Mouse (Mus musculus) embryonic facial prominence, embryonic 13.5 days (tissue): ENCODE measurements around the gene Asb15. TPM values are rescaled to one million over a fixed set of nuclear protein-coding genes. Genes with fewer than 3 reads are reported as not detected.

Experiments
- ATAC-seq: fragments of 200-750 bp; cut with Nextera tagmentation; 2 replicates; pipeline ENCODE4 v1.8.0; 2017; ENCODE audit warnings: low read depth; ENCODE audit not compliant: insufficient number of reproducible peaks, insufficient read depth, low FRiP score, low TSS enrichment
- H3K27ac ChIP-seq: fragments of 300-500 bp; sonication (generic); 2 replicates; pipeline ENCODE4 v1.5.1; 2015; ENCODE audit warnings: moderate library complexity, mild to moderate bottlenecking, inconsistent platforms
- H3K27me3 ChIP-seq: fragments of 300-500 bp; sonication (generic); 2 replicates; pipeline ENCODE4 v1.6.1; 2015; ENCODE audit warnings: mild to moderate bottlenecking, inconsistent platforms
- H3K36me3 ChIP-seq: fragments of 300-500 bp; sonication (generic); 2 replicates; pipeline ENCODE4 v1.6.1; 2015; ENCODE audit warnings: mild to moderate bottlenecking, inconsistent platforms
- H3K4me1 ChIP-seq: fragments of 300-500 bp; sonication (generic); 2 replicates; pipeline ENCODE4 v1.6.1; 2015; ENCODE audit warnings: inconsistent platforms
- H3K4me2 ChIP-seq: fragments of 300-500 bp; sonication (generic); 2 replicates; pipeline ENCODE4 v1.6.1; 2015; ENCODE audit warnings: moderate library complexity, mild to moderate bottlenecking, inconsistent platforms
- H3K4me3 ChIP-seq: fragments of 300-500 bp; sonication (generic); 2 replicates; pipeline ENCODE4 v1.5.1; 2015; ENCODE audit warnings: mild to moderate bottlenecking, inconsistent platforms
- H3K9ac ChIP-seq: fragments of 300-500 bp; sonication (generic); 2 replicates; pipeline ENCODE4 v1.6.1; 2015; ENCODE audit warnings: mild to moderate bottlenecking, inconsistent platforms
- H3K9me3 ChIP-seq: fragments of 300-500 bp; sonication (generic); 2 replicates; pipeline ENCODE4 v1.6.1; 2016; ENCODE audit warnings: inconsistent platforms
- WGBS: fragments of 180-500 bp; shearing (Covaris S2); methylation state at CpG from one replicate; pipeline ENCODE4 v1.1.7; 2015; ENCODE audit warnings: mixed read lengths; 5-methylcytosine and 5-hydroxymethylcytosine counted together
- polyA plus RNA-seq: library from polyadenylated mRNA; unstranded; fragments of >200 nt; fragmentation: Nextera tagmentation; extraction: Ambion mirVana; gene quantifications from 2 replicates; pipeline ENCODE4 v1.2.1, GENCODE M21; 2015

Gene Asb15
- polyA plus RNA-seq = not detected in 2 replicates

- Histone ChIP-seq H3K27me3 (no peaks in the 10 kb centered on the region), H3K27ac (peak within 1 kb of the TSS; percentile 9; the same call in 1 of the 2 replicates), H3K4me2 (peak within 1 kb of the TSS; percentile 82), H3K4me3 (peak within 1 kb of the TSS; percentile 77), H3K36me3 (peaks cover 6% of the 10 kb centered on the region; the same call in 1 of the 2 replicates), H3K4me1 (peaks cover 23% of the 10 kb centered on the region), H3K9me3 (no peaks in the 10 kb centered on the region), H3K9ac (peak within 1 kb of the TSS; percentile 82)
- 51% methylated on average over 2 of the region's 2 CpGs for WGBS
- ATAC-seq = 0 out of 2 replicates have a peak, but pooled peaks have one; percentile 2
Observed at GRCm38 (mm10) chr6:24528064-24528243, at the start of gene Asb15. Gene Asb15 (plus strand): TSS chr6:24528144.

DNA sequence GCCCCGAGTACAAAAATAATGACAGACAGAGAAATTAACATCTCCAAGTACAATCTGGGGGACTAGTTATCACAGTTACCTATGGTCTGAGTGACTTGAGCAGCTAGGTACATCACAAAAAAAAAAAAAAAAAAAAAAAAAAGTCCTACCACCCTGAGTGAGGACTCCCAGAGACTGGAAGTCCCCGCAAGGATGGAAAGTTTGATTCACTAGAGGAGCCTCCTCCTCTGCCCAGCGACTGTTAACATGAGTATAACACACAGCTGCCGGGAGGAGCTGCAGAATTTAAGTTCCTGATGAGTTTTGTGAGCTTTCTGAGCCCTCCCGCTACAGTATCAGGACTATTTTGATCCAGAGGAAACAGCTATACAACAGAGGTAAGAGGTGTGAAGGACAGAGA lies 41.4 kb upstream of the Asb15 start:
- H3K4me1 ChIP-seq = no peaks in the 10 kb centered on the region
- H3K9me3 ChIP-seq = no peaks in the 10 kb centered on the region
- H3K9ac ChIP-seq = no peak overlapping the region
- H3K36me3 ChIP-seq = no peaks in the 10 kb centered on the region
- no peak for ATAC-seq
- no peak overlapping the region for H3K27ac ChIP-seq
- no peak overlapping the region for H3K4me3 ChIP-seq
- 81% methylated on average over 5 of the region's 5 CpGs for WGBS
- no peaks in the 10 kb centered on the region for H3K27me3 ChIP-seq
- no peak overlapping the region for H3K4me2 ChIP-seq

GRCm38 (mm10) chr6:24490341-24490740 lies 37.6 kb upstream of the Asb15 start:
- WGBS = 7% methylated on average over 1 of the region's 1 CpGs
- ATAC-seq = no peak
- Histone ChIP-seq H3K4me3 (no peak overlapping the region), H3K4me1 (no peaks in the 10 kb centered on the region), H3K27ac (no peak overlapping the region), H3K27me3 (no peaks in the 10 kb centered on the region), H3K9me3 (no peaks in the 10 kb centered on the region), H3K9ac (no peak overlapping the region), H3K4me2 (no peak overlapping the region), H3K36me3 (no peaks in the 10 kb centered on the region)

DNA sequence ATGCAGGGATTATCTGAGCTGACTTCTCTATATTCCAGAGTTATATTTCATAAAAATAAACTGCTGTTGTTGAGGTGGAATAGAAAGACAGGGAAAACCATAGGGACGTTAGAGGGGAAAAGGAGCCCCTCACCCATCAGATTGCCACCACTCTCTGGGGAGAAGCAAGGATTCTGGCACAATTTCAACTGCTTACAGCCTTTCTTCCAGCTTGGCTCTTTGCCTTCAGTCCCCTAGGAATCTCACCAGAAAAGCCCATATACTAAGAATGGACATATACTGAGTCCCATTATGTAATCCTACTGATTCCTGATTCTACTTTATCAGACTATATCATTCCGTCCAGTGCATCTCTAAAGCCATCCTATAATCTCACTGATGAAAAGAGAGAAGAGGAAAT lies 23.8 kb upstream of the Asb15 start:
- 86% methylated on average over 2 of the region's 2 CpGs for WGBS
- Histone ChIP-seq H3K9me3 (no peaks in the 10 kb centered on the region), H3K27ac (no peak overlapping the region), H3K27me3 (no peaks in the 10 kb centered on the region), H3K9ac (no peak overlapping the region), H3K4me1 (no peaks in the 10 kb centered on the region), H3K36me3 (no peaks in the 10 kb centered on the region), H3K4me2 (no peak overlapping the region), H3K4me3 (no peak overlapping the region)
- ATAC-seq = no peak

DNA sequence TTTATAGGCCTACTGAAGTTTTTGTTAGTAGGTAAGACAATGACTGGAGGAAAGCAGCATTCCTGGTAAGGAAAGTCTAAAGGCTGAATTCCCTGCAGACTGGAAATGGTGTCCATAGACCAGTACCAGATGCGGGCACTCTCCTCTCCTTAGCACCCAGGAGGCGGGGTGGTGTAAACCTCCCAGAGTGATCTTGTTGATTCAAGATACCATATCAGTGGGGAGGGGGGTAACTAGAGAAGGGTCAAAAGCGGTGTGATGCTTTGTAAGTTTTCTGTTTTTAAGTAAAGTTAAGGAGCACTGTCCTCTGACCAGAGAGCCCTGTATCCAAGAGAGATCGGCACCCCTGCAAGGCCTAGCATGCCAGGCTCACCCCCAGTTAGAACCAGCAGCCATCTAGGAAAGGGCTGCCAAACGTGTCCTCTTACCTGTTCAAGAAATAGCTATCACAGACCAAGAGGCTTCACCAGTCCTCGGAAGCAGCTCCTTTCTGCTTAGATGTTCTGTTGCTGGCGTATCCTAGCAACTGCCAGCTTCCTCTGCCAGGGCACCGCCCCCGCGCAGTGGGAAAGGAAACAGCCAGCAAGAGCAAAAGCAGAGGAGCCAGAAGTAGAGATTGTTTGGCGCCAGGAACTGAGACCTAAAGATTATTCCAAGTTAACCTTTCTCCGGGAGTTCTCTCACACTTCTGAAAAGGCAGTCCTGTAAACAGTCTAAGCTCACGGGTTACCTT lies 13.2 kb upstream of the Asb15 start, which contains the start of gene Iqub:
Gene Iqub, minus strand, starts transcription at position 516 of the 733 bp plus-strand sequence.
- Histone ChIP-seq H3K9ac (no peak within 1 kb of the TSS), H3K27ac (no peak within 1 kb of the TSS), H3K27me3 (no peaks in the 10 kb centered on the region), H3K4me2 (peak within 1 kb of the TSS; percentile 36), H3K4me1 (peaks cover 6% of the 10 kb centered on the region), H3K36me3 (peaks cover 12% of the 10 kb centered on the region), H3K9me3 (no peaks in the 10 kb centered on the region), H3K4me3 (no peak within 1 kb of the TSS)
- WGBS = 24% methylated on average over 13 of the region's 13 CpGs
- no peak for ATAC-seq

GRCm38 (mm10) chr6:24516197-24516596 lies 11.7 kb upstream of the Asb15 start:
- WGBS = 47% methylated on average over 2 of the region's 2 CpGs
- no peak for ATAC-seq

DNA sequence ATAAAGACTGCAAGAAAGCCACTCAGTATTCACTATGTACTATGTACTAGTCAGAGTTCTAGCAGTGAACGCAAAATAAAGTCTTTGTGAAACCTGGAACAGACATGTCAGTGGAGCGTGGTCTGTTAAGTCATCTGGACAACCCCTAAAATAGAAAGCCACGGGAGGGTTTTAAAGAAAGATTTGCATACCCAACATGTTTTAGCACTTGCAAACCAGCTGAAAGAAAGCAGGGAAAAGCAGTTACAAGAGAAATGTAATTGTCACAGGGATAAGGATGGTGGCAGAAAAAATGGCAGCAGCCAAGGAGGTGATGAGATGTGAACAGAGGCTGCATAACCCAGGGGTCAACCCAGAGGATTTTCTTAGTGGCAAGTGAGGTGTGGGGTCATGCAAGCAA lies 2.2 kb upstream of the Asb15 start:
- no peaks in the 10 kb centered on the region for H3K27me3 ChIP-seq
- no peak for ATAC-seq
- 88% methylated on average over 3 of the region's 3 CpGs for WGBS
- H3K36me3 ChIP-seq = peaks cover 24% of the 10 kb centered on the region
- no peak overlapping the region for H3K4me3 ChIP-seq
- no peak overlapping the region for H3K27ac ChIP-seq
- no peak overlapping the region for H3K9ac ChIP-seq
- H3K9me3 ChIP-seq = no peaks in the 10 kb centered on the region
- no peak overlapping the region for H3K4me2 ChIP-seq
- H3K4me1 ChIP-seq = peaks cover 18% of the 10 kb centered on the region

More at GRCm38 (mm10) chr6:24516197-24516596, 11.7 kb upstream of the Asb15 start:
- H3K4me1 ChIP-seq = peaks cover 6% of the 10 kb centered on the region
- peaks cover 16% of the 10 kb centered on the region for H3K36me3 ChIP-seq
- H3K9me3 ChIP-seq = no peaks in the 10 kb centered on the region
- no peak overlapping the region for H3K9ac ChIP-seq
- H3K4me3 ChIP-seq = no peak overlapping the region
- no peak overlapping the region for H3K4me2 ChIP-seq
- H3K27ac ChIP-seq = no peak overlapping the region
- no peaks in the 10 kb centered on the region for H3K27me3 ChIP-seq

GRCm38 (mm10) chr6:24527155-24528063 lies 535 bp upstream of the Asb15 start, which contains the start of gene Ndufa5:
Gene Ndufa5 (minus strand): TSS chr6:24528013.
- Histone ChIP-seq H3K4me1 (peaks cover 23% of the 10 kb centered on the region), H3K4me2 (peak within 1 kb of the TSS; percentile 82), H3K27me3 (no peaks in the 10 kb centered on the region), H3K9ac (peak within 1 kb of the TSS; percentile 82), H3K4me3 (peak within 1 kb of the TSS; percentile 77), H3K9me3 (no peaks in the 10 kb centered on the region), H3K27ac (peak within 1 kb of the TSS; percentile 9; the same call in 1 of the 2 replicates), H3K36me3 (peaks cover 8% of the 10 kb centered on the region)
- under 1% methylated on average over 53 of the region's 53 CpGs for WGBS
- ATAC-seq = peak; percentile 96

DNA sequence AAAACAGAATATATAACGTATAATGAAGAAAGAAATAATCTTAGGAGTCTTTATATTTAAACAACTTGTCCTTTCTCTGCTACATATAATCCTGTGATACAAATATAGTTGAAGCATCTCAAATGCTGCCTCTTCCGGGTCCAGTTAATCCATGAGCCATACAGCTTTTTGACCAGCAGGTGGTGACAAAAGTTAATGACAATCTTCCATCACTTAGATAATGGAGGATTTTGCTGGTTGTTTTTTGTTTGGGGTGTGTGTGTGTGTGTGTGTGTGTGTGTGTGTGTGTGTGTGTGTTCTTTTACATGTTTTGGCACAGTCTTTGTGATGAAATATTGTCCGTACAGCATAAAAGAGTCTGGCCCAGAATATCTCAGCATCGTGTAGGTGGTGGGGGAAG lies 2.2 kb downstream of the Asb15 start:
- peak overlapping the region; percentile 46 for H3K4me2 ChIP-seq
- H3K9me3 ChIP-seq = no peaks in the 10 kb centered on the region
- H3K36me3 ChIP-seq = no peaks in the 10 kb centered on the region
- no peaks in the 10 kb centered on the region for H3K27me3 ChIP-seq
- 25% methylated on average over 4 of the region's 4 CpGs for WGBS
- no peak overlapping the region for H3K27ac ChIP-seq
- ATAC-seq = no peak
- peak overlapping the region; percentile 40; the same call in 1 of the 2 replicates for H3K9ac ChIP-seq
- H3K4me3 ChIP-seq = 0 out of 2 replicates have a peak overlapping the region, but pooled peaks have one; percentile 9
- peaks cover 23% of the 10 kb centered on the region for H3K4me1 ChIP-seq

- 29% methylated on average over 11 of the region's 11 CpGs for WGBS
- Histone ChIP-seq H3K9me3 (no peaks in the 10 kb centered on the region), H3K27ac (no peak overlapping the region), H3K9ac (peak overlapping the region; percentile 40; the same call in 1 of the 2 replicates), H3K4me1 (peaks cover 19% of the 10 kb centered on the region), H3K27me3 (no peaks in the 10 kb centered on the region), H3K4me3 (0 out of 2 replicates have a peak overlapping the region, but pooled peaks have one; percentile 9), H3K36me3 (no peaks in the 10 kb centered on the region), H3K4me2 (peak overlapping the region; percentile 46)
- no peak for ATAC-seq
Observed at GRCm38 (mm10) chr6:24530711-24531420, 2.9 kb downstream of the Asb15 start.

- ATAC-seq = no peak
- peaks cover 11% of the 10 kb centered on the region for H3K4me1 ChIP-seq
- H3K9ac ChIP-seq = no peak overlapping the region
- no peak overlapping the region for H3K4me2 ChIP-seq
- H3K27me3 ChIP-seq = no peaks in the 10 kb centered on the region
- no peak overlapping the region for H3K4me3 ChIP-seq
- H3K9me3 ChIP-seq = no peaks in the 10 kb centered on the region
- WGBS = 67% methylated on average over 3 of the region's 3 CpGs
- H3K36me3 ChIP-seq = no peaks in the 10 kb centered on the region
- H3K27ac ChIP-seq = no peak overlapping the region
Observed at GRCm38 (mm10) chr6:24532804-24533203, 4.9 kb downstream of the Asb15 start.
